Mouse (Mus musculus) kidney, postnatal 36 days (tissue): Measurements from ENCODE around the gene L3mbtl2.
A peak's percentile ranks its signal among the peaks of the same experiment; 100 is the strongest.

Experiments used
- DNase-seq, 2 experiments: peaks; one replicate each; pipeline ENCODE4 v3.0.0; 2021 to 2022; ENCODE audit warnings: mixed read lengths in 2 of 2

Gene L3mbtl2

GRCm38 (mm10) chr15:81709686-81710085 lies 46.0 kb downstream of the L3mbtl2 start:
- no peak for DNase-seq

GRCm38 (mm10) chr15:81710801-81711200 lies 47.1 kb downstream of the L3mbtl2 start:
- DNase-seq, result peak; percentile 38 to 51

DNA sequence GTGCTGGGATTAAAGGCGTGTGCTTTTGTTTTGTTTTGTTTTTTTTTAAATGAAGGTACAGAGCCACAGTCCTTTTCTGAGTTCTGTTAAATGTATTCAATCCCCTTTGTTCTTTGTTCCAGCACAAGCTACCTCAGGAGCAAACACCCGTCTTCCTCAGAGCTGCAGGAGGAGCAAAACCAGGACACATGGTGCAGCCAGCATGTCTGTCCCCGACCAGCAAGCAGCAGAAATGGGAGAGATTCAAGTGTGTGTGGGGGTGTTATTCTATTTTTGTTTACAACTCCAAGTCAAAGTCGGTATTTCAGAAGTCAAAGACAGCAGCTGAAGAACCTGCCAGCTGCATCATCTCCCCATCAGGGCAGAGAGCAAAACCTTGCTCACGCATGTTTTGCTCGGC lies 50.1 kb downstream of the L3mbtl2 start:
- no peak for DNase-seq

DNA sequence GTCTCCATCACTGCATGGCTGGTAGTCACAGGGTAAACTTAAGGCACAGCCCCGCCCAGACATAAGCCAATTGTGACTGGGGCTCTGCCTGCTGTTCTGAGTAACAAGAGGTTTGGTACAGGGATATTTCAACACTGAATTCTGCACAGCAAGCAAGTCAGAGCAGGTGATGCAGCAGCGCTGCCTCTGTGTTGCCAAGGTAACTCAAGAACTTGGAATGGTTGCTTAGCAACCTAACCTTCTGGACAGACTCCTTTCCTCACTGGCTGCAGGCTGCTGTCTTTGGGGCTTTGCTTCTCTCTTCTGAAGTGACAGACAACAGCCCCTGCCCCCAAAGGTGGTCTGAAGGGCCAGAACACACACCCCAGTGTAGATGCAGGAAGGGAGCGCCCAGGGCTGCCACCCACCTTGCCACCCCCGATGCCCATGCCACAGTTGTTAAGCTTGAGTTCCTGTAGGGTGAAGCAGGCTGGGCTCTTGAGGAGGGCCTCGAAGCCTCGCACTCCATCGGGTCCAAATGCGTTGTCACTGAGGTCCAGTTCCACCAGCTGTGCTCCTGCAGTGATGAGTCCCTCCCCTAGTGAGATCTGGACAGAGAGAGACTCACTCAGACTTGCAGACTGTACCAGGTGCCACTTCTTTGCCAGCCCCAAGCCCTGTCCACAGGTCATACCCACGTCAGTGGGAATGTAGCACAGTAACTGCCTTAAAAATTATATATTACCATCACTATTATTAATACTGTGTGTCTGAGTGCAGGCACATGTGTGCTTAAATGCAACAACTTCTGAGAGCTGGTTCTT lies 54.8 kb downstream of the L3mbtl2 start:
- no peak for DNase-seq

- DNase-seq, result no peak
Observed at GRCm38 (mm10) chr15:81719139-81719531, 55.4 kb downstream of the L3mbtl2 start.

DNA sequence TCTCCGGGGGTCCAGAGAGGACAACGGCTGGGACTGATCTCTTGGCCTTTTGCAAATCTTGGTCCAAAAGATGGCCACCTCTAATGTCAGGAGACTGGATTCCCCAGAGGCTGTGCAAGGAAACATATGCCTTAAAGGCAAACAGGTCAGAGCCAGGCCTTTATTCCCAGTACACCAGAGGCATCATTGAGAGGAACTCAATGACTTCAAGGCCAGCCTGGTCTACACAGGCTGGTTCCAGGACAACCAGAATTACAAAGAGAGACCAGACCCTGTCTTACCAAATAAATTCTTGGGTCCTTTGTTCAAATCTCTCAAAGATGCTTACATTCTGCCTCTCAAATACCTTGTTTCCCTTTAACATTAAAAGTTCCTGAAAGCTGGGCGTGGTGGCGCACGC lies 58.7 kb downstream of the L3mbtl2 start:
- DNase-seq, result no peak

GRCm38 (mm10) chr15:81723653-81724052 lies 60.0 kb downstream of the L3mbtl2 start:
- no peak for DNase-seq

DNA sequence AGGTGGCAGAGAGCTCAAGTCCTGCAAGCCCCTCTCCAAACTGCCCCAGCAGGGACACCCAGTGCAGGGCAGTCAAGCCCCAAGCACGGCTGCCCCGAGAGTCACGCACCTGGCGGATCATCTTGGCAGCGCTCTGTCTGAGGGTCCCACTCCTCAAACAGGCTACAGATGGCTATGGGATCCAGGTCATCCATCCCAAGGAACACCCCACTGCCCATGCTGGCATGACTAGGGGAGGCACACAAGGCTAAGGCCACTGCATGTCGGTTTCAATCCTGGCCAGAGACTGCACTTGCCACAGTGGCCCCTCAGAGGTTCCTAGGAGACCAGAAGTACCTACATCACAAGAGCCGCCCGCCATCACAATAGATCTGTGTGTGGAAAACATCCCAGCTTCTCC lies 62.3 kb downstream of the L3mbtl2 start:
- no peak for DNase-seq

DNA sequence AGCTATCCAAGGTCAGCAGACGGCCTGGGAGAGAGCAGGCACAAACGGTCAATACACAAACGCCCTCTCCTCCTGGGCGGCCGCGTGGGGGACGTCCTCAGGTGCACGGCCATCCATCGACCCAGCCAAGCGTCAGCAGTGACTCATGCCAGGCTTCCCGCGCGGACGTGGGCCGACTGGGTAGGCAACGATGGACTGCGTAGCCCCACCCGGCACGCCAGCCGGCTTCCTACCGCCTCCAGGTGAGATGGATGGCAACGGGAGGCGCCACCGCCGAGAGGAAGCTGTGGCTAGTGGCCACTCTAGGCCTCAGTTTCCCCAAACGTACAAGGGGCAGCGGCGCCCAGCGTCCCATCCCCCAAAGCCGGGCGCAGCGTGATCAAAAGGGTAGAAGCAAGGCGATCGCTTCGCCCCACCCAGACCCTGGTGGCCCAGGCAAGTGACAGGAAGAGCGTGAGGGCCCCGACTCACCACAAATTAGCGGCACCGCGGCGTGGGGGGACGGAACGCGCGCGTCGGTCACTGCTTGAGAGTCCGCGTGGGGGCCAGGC lies 65.6 kb downstream of the L3mbtl2 start:
- DNase-seq, result peak; percentile 18 to 54

DNA sequence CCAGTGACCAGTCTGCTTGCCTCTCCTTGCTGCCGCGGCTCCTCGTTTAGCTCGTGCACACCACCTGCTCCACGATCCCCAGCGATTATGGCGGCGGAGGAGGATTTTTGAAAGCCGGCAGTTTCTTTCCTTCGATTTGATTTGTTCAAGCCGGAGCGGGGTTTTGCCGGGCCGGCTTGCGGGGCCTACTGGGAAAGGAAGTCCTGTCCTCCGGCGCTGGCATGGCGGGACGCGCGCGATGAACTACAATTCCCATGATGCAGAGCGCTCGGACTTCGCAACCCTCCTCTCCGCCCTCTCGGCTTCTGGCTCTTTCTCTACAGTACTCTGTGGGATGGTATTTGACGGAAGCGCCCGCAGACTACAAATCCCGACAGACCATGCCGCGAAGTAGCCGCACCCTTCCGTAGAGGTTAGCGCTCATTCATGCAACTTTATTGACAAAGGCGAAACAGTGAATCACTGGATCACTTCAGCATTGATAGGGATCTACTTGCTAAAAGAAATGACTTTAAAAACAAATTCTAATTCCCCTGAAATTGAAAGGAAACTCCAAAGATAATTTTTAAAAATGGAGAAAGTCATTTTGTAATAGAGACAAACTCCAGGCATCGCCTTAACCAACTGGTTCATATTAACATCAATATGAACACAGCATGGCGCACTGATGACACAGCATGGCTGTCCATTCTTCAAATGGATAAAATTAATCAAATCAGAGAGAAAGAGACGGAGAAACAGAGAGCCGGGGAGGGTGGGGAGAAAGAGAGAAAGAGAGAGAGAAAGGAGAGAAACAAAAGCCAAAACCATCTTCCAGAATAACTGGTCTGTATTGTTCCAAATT lies 66.3 kb downstream of the L3mbtl2 start:
- peak; percentile 97 to 99 for DNase-seq

DNA sequence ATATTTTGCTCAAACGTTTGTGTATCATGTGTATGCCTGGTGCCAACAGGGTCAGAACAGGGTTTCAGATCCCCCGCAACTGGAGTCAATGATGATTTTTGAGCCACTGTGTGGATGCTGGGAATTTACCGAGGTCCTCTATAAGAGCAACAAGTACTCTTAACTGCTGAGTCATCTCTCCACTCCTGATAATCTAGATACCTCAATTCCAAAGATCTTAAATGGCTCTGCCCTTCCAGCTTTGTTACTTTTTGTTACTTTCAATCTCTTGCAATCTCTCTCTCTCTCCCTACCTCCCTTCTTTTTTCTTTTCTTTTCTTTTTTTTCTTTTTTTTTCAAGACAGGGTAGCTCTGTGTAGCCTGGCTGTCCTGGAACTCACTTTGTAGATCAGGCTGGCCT lies 71.4 kb downstream of the L3mbtl2 start:
- no peak for DNase-seq
